Mouse (Mus musculus): ENCODE measurements around the gene Kif26a.

DNA sequence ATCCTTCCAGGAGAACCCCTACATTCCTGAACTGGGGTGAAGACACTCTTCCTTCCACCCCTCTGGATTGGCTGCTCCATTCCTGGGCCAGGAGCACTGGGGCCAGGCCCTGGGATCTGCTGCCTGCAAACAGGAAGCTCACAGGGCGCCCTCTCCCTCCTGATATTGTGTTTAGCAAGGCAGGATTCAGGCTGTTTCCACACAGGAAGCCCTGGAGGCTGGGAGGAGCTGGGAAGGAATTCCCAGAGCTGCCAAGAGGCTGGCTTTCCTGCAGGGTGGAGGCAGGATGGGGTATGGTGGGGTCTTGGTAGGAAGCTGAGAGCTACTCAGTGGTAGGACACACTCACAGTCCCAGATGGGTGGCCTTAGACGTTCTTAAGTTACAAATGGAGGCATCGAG is 38.4 kb downstream of the Kif26a start:
- TF ChIP-seq TAL1 (IDR thresholded peaks at IDR 0.05; ENCODE audit: low read length) (no peak), GATA1 (IDR thresholded peaks at IDR 0.05; ENCODE audit: low read length) (no peak)

All from erythroblast, embryonic 14.5 days (primary cell).